Mouse (Mus musculus): ENCODE measurements at regions not wholly inside any gene's neighbourhood (a gene's known extent, or its start where the extent isn't known, plus 50 kb on each side); places are given as distances from the start of the nearest gene placed in this dataset.
A peak's percentile ranks its signal among the peaks of the same experiment; 100 is the strongest.
"Not testable (repeated sequence)": the region's sequence is repeated elsewhere in the genome, so short reads cannot be mapped to it uniquely, and the experiment has no call there.

DNA sequence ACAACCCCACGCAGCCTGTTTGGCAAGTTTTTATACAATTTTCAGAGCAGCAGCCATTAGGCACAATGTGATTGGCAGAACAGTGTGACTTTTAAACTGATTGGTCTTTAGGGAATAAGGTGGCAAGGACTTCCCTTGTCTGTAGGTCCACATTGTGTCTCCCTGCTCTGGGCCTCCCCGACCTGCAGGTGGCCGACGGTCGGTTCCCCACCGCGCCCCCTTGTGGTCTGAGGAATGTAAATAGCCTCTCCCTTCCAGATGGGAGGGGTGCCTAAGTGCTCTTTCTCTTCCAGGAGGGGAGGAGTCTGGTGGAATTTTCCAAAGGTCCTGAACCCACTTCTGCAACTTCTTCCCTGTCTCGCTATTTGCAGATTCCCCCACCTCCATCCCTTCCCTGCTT lies 52.5 kb upstream of the Prr5 start:
- peaks cover 20% of the 10 kb centered on the region for H3K27me3 ChIP-seq
- CTCF ChIA-PET; in situ Hi-C loops (cut with MboI; ENCODE audit: low pct_unique_long_range_greater_than_20kb); ATAC-seq; DNase-seq (ENCODE audit: low read depth, low spot score); POLR2A ChIA-PET: not testable (repeated sequence)
- TF ChIP-seq CTCF (IDR thresholded peaks at IDR 0.05) = peak; percentile 89

GRCm38 (mm10) chr15:84613536-84614527 lies 55.6 kb upstream of the Prr5 start:
- POLR2A ChIA-PET = interaction anchor here (0.7 kb wide), 1 partner anchor 340 kb away, joined by 3 read pairs; no protein-coding TSS in a partner anchor
- in situ Hi-C loops (cut with MboI; ENCODE audit: low pct_unique_long_range_greater_than_20kb) = loop anchor here (5.0 kb wide), 3 partner anchors 332 to 537 kb away; no protein-coding TSS in a partner anchor

DNA sequence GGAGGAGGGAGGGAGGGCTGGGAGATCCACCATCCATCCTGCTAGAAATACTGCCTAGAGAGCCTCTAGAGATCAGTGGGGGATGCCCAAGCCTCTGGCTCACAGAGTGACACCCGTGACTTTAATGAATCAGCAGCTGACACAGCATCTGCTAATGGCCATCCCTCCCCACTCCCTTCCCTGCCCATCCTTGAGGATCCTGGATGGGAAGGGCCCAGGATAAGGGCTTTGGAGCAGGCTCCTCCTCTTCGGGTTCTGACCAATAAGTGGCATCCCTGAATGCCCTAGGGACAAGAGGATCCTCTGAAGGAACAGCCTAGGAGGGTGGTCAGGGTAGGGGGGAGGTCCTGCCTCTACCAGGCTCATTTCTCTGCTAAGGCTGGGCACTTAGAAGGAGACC lies 55.3 kb upstream of the Rtl6 start:
- no peak for TF ChIP-seq CTCF (IDR thresholded peaks at IDR 0.05)
- ChIA-PET CTCF (interaction anchor here (1.5 to 1.8 kb wide), 3 partner anchors 328 to 401 kb away, joined by 5 to 8 read pairs (median 8); no protein-coding TSS in a partner anchor), POLR2A (no interaction called here)
- in situ Hi-C loops (cut with MboI; ENCODE audit: low pct_unique_long_range_greater_than_20kb) = loop anchor here (5.0 kb wide), 3 partner anchors 331 to 536 kb away; no protein-coding TSS in a partner anchor
- peaks cover 11% of the 10 kb centered on the region for H3K27me3 ChIP-seq
- ATAC-seq = no peak
- no peak for DNase-seq (ENCODE audit: low read depth, low spot score)

More at GRCm38 (mm10) chr15:84613536-84614527, 55.6 kb upstream of the Prr5 start:
- ATAC-seq (no peak), DNase-seq (ENCODE audit: low read depth, low spot score) (no peak)
- CTCF ChIA-PET = interaction anchor here (1.5 to 1.8 kb wide), 4 partner anchors 329 to 402 kb away, joined by 5 to 8 read pairs (median 6); no protein-coding TSS in a partner anchor
- TF ChIP-seq CTCF (IDR thresholded peaks at IDR 0.05) = peak; percentile 98
- H3K27me3 ChIP-seq = peaks cover 11% of the 10 kb centered on the region

- in situ Hi-C loops (cut with MboI; ENCODE audit: low pct_unique_long_range_greater_than_20kb) = loop anchor here (5.0 kb wide), 3 partner anchors 328 to 533 kb away; no protein-coding TSS in a partner anchor
- ChIA-PET POLR2A (no interaction called here), CTCF (no interaction called here)
- DNase-seq (ENCODE audit: low read depth, low spot score) (no peak), ATAC-seq (no peak)
- H3K27me3 ChIP-seq = peaks cover 3% of the 10 kb centered on the region
- no peak for TF ChIP-seq CTCF (IDR thresholded peaks at IDR 0.05)
Measured at GRCm38 (mm10) chr15:84609825-84610442, 52.3 kb upstream of the Rtl6 start.

DNA sequence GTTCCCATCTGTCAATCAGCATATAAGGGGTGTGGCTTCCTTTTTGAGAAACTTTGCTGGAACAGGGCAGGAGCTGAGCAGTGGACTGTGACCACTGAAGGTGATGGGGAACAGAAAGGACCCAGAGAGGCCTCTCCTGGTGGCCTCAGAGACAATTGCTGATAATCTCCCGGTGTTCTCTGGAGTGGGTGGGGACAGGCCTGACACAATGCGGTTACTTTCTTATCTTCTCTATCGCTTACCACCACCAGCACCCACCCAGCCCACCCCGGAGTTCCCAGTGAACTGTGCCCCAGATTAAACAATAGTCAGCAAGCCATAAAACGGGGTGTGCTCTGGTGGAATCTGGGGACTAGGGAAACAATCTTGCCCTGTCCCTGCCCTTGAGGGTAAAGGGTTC lies 51.4 kb upstream of the Rtl6 start:
- peaks cover 4% of the 10 kb centered on the region for H3K27me3 ChIP-seq
- ChIA-PET CTCF (no interaction called here), POLR2A (no interaction called here)
- no peak for ATAC-seq
- no peak for TF ChIP-seq CTCF (IDR thresholded peaks at IDR 0.05)
- in situ Hi-C loops (cut with MboI; ENCODE audit: low pct_unique_long_range_greater_than_20kb) = no loop called here
- no peak for DNase-seq (ENCODE audit: low read depth, low spot score)
